In the genomic region with DNA sequence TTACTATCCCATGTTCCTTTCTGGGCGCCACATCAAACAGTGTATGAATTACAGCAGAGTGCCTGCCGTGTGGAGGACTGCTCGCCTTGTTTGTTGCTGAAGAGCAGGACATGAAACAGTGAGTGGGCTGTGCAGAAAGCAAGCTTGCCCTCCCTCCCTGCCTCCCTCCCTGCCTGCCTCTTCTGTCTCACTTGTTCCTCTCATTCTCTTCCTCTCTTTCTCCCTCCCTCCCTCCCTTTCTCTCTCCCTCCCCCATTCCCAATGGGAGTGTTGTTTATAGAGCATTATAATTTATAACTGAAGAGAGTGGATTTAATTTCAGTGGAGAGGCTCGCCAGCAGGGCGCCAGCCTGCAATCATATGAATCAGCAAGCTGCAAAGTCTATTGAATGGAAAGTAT, we compare ENCODE assay signal across 8 mouse cellular contexts.
A peak's percentile ranks its signal among the peaks of the same experiment; 100 is the strongest.
DNase-seq lines count a peak whose midpoint lies in the region; ATAC-seq lines count a peak whose summit lies in the region.

No protein-coding gene starts in this region.

- no peak overlapping the region for H3K9ac ChIP-seq in heart, embryonic 16.5 days (ENCODE audit: low read length)
- H3K9ac ChIP-seq in embryonic facial prominence, embryonic 15.5 days: no peak overlapping the region; the same call in 1 of the 2 replicates
- H3K9ac ChIP-seq in limb, embryonic 12.5 days (replicated peaks): no peak overlapping the region; the same call in 1 of the 2 replicates

- ATAC-seq in heart, embryonic 16.5 days (replicated peaks; ENCODE audit: extremely low read depth, insufficient read depth, low FRiP score): no peak
- ATAC-seq in embryonic facial prominence, embryonic 15.5 days (ENCODE audit: insufficient number of reproducible peaks, low FRiP score, low TSS enrichment, low read depth): peak; percentile 57; the same call in 1 of the 2 replicates
- ATAC-seq in limb, embryonic 12.5 days (ENCODE audit: insufficient number of reproducible peaks, insufficient read depth, low FRiP score, low TSS enrichment, low read depth): no peak
- no peak for ATAC-seq in inflammation-experienced regulatory T-cells, adult 6 months

- no peak for DNase-seq in heart, adult 9 months (ENCODE audit: low spot score in 2 of 2)
- peak; percentile 35 for DNase-seq in MN1 (ENCODE audit: low spot score)
- DNase-seq in thymus, postnatal 0 days (ENCODE audit: low spot score): no peak
- no peak for DNase-seq in embryo, embryonic 11 days

- 48% methylated on average over 5 of the region's 5 CpGs for WGBS in heart, embryonic 16.5 days
- 15% methylated on average over 5 of the region's 5 CpGs for WGBS in embryonic facial prominence, embryonic 15.5 days
- 8% methylated on average over 5 of the region's 5 CpGs for WGBS in limb, embryonic 12.5 days

- no peaks in the 10 kb centered on the region for H3K9me3 ChIP-seq in heart, embryonic 16.5 days (replicated peaks; ENCODE audit: control insufficient read depth, low read length)
- H3K9me3 ChIP-seq in embryonic facial prominence, embryonic 15.5 days (replicated peaks): no peaks in the 10 kb centered on the region
- H3K9me3 ChIP-seq in limb, embryonic 12.5 days: no peaks in the 10 kb centered on the region

- no peaks in the 10 kb centered on the region for H3K36me3 ChIP-seq in heart, embryonic 16.5 days (ENCODE audit: control insufficient read depth, insufficient read depth)
- H3K36me3 ChIP-seq in embryonic facial prominence, embryonic 15.5 days: no peaks in the 10 kb centered on the region
- no peaks in the 10 kb centered on the region for H3K36me3 ChIP-seq in limb, embryonic 12.5 days

- H3K4me1 ChIP-seq in heart, embryonic 16.5 days (ENCODE audit: control insufficient read depth, insufficient read depth, low read length): peaks cover 16% of the 10 kb centered on the region
- H3K4me1 ChIP-seq in embryonic facial prominence, embryonic 15.5 days: peaks cover 31% of the 10 kb centered on the region; the same call in 1 of the 2 replicates
- H3K4me1 ChIP-seq in limb, embryonic 12.5 days (replicated peaks): peaks cover 64% of the 10 kb centered on the region

- no peak overlapping the region for H3K27ac ChIP-seq in heart, embryonic 16.5 days (ENCODE audit: low read length)
- H3K27ac ChIP-seq in embryonic facial prominence, embryonic 15.5 days (replicated peaks): peak overlapping the region; percentile 73
- H3K27ac ChIP-seq in limb, embryonic 12.5 days: peak overlapping the region; percentile 26

- H3K27me3 ChIP-seq in heart, embryonic 16.5 days (ENCODE audit: control insufficient read depth, insufficient read depth, low read length): no peaks in the 10 kb centered on the region
- H3K27me3 ChIP-seq in embryonic facial prominence, embryonic 15.5 days: no peaks in the 10 kb centered on the region
- no peaks in the 10 kb centered on the region; the same call in 1 of the 2 replicates for H3K27me3 ChIP-seq in limb, embryonic 12.5 days

- H3K4me3 ChIP-seq in heart, embryonic 16.5 days (ENCODE audit: low read length): no peak overlapping the region
- peak overlapping the region; percentile 25 for H3K4me3 ChIP-seq in embryonic facial prominence, embryonic 15.5 days (replicated peaks)
- 0 out of 2 replicates have a peak overlapping the region, but pooled peaks have one; percentile 1 for H3K4me3 ChIP-seq in limb, embryonic 12.5 days (replicated peaks)

- peak overlapping the region; percentile 29; the same call in 1 of the 2 replicates for H3K4me2 ChIP-seq in heart, embryonic 16.5 days (ENCODE audit: low read depth, low read length)
- H3K4me2 ChIP-seq in embryonic facial prominence, embryonic 15.5 days (replicated peaks): peak overlapping the region; percentile 36
- peak overlapping the region; percentile 46 for H3K4me2 ChIP-seq in limb, embryonic 12.5 days
